Mouse (Mus musculus) hindbrain, postnatal 0 days (tissue): ENCODE data around the gene Tfap2c. TPM values are rescaled to one million over a fixed set of nuclear protein-coding genes. Genes with fewer than 3 reads are reported as not detected.

Experiments
- ATAC-seq: fragments of 200-750 bp; cut with Nextera tagmentation; 2 replicates; pipeline ENCODE4 v1.8.0; 2017; ENCODE audit warnings: mild to moderate bottlenecking, moderate TSS enrichment, moderate library complexity
- DNase-seq: peaks from one replicate; pipeline ENCODE4 v3.0.0-alpha.2; 2015; ENCODE audit warnings: low spot score
- H3K27ac ChIP-seq: fragments of 300-500 bp; sonication (generic); 2 replicates; pipeline ENCODE4 v1.5.1; 2014; ENCODE audit warnings: mild to moderate bottlenecking
- H3K27me3 ChIP-seq: fragments of 300-500 bp; sonication (generic); 2 replicates; pipeline ENCODE4 v1.6.1; 2014; ENCODE audit warnings: low read length, mixed read lengths; ENCODE audit not compliant: insufficient read depth
- H3K36me3 ChIP-seq: fragments of 300-500 bp; sonication (generic); 2 replicates; pipeline ENCODE4 v1.6.1; 2014; ENCODE audit warnings: low read length, mixed read lengths; ENCODE audit not compliant: insufficient read depth
- H3K4me1 ChIP-seq: fragments of 300-500 bp; sonication (generic); 2 replicates; pipeline ENCODE4 v1.6.1; 2014; ENCODE audit warnings: antibody characterized with exemption, low read length, mixed read lengths; ENCODE audit not compliant: insufficient read depth
- H3K4me2 ChIP-seq: fragments of 300-500 bp; sonication (generic); 2 replicates; pipeline ENCODE4 v1.6.1; 2014; ENCODE audit warnings: low read depth, mild to moderate bottlenecking, low read length, moderate library complexity, mixed read lengths
- H3K4me3 ChIP-seq: fragments of 300-500 bp; sonication (generic); 2 replicates; pipeline ENCODE4 v1.5.1; 2014; ENCODE audit warnings: low read length
- H3K9ac ChIP-seq: fragments of 300-500 bp; sonication (generic); replicated peaks from 2 replicates; pipeline ENCODE4 v1.6.1; 2014; ENCODE audit warnings: mild to moderate bottlenecking, low read length, moderate library complexity, mixed read lengths
- H3K9me3 ChIP-seq: fragments of 300-500 bp; sonication (generic); 2 replicates; pipeline ENCODE4 v1.6.1; 2016; ENCODE audit warnings: low read length, mixed read lengths
- CTCF ChIP-seq: IDR thresholded peaks from 2 replicates; pipeline ENCODE4 v1.5.1; 2016; ENCODE audit warnings: antibody characterized with exemption, control low read depth, low read depth
- WGBS: fragments of 180-500 bp; shearing (Covaris S2); extraction: QIAGEN DNeasy Blood & Tissue Kit; methylation state at CpG from one replicate; pipeline ENCODE4 v1.1.7; 2014; 5-methylcytosine and 5-hydroxymethylcytosine counted together
- polyA plus RNA-seq: library from polyadenylated mRNA; unstranded; fragments of >200 nt; fragmentation: Nextera tagmentation; extraction: Ambion mirVana; gene quantifications from 2 replicates; pipeline ENCODE4 v1.2.1, GENCODE M21; 2015
- total RNA-seq: library from RNA; depleted of rRNA; stranded (reverse); fragments of >200 nt; gene quantifications from 2 replicates; pipeline ENCODE4 v1.2.3, GENCODE M21; 2014

Gene Tfap2c
- total and polyA plus RNA-seq, 2 experiments from 2014 or later: 0.31 to 0.47 TPM

DNA sequence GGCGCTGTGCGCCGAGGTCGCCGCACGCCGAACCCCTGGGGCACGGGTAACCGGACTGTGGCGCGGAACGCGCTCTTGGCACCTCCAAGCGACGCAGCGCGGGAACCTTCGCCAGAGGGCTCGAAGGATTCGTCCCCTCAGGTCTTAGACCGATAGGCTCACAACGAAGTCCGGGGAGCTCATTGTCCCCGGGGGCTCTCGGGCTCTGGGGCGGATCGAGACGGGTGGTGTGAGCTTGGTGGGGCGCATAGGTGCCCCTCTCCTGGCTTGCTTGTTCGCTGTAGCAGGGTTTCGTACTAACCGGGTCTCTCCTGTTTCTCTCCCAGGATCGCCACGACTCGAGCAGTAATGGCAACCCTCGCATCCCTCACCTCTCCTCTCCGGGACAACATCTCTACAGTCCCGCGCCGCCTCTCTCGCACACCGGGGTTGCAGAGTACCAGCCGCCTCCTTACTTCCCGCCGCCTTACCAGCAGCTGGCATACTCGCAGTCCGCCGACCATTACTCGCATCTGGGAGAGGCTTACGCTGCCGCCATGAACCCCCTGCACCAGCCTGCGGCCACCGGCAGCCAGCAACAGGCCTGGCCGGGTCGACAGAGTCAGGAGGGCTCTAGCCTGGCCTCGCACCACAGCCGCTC, 1.8 kb downstream of the Tfap2c start:
- Histone ChIP-seq H3K27me3 (peaks cover 80% of the 10 kb centered on the region), H3K27ac (no peak overlapping the region), H3K9me3 (no peaks in the 10 kb centered on the region), H3K4me3 (peak overlapping the region; percentile 2; the same call in 1 of the 2 replicates), H3K36me3 (no peaks in the 10 kb centered on the region), H3K9ac (no peak overlapping the region), H3K4me1 (no peaks in the 10 kb centered on the region), H3K4me2 (0 out of 2 replicates have a peak overlapping the region, but pooled peaks have one; percentile 7)
- WGBS: under 1% methylated on average over 57 of the region's 57 CpGs
- no peak for DNase-seq
- no peak for TF ChIP-seq CTCF
- no peak for ATAC-seq

DNA sequence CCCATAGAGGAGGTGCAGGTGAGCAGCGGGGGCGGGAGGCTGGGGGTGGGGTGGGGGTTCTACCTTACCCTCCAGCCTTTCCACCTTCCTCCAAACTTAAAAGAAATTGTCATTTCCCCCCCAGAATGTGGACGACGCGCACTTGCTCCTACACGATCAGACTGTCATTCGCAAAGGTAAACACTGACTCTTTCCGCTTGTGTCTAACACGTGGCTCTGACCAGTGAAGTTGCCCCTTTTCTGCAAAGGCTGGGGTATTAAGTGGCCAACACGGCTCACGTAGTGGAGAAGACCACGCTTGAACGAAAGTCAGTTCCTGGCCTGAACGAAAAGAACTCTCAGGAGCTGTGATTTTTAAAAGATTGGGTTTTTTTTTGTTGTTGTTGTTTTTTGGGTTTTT, 2.5 kb downstream of the Tfap2c start:
- H3K27me3 ChIP-seq: peaks cover 82% of the 10 kb centered on the region
- H3K27ac ChIP-seq: no peak overlapping the region
- WGBS: 2% methylated on average over 14 of the region's 14 CpGs
- H3K4me2 ChIP-seq: no peak overlapping the region
- no peak overlapping the region for H3K9ac ChIP-seq
- no peak for TF ChIP-seq CTCF
- no peak for DNase-seq
- peak overlapping the region; percentile 2; the same call in 1 of the 2 replicates for H3K4me3 ChIP-seq
- no peak for ATAC-seq
- H3K9me3 ChIP-seq: no peaks in the 10 kb centered on the region
- H3K36me3 ChIP-seq: no peaks in the 10 kb centered on the region
- no peaks in the 10 kb centered on the region for H3K4me1 ChIP-seq

- no peak for ATAC-seq
- Histone ChIP-seq H3K36me3 (no peaks in the 10 kb centered on the region), H3K9me3 (no peaks in the 10 kb centered on the region), H3K4me2 (no peak overlapping the region), H3K4me1 (no peaks in the 10 kb centered on the region), H3K27ac (no peak overlapping the region), H3K27me3 (peaks cover 78% of the 10 kb centered on the region), H3K4me3 (no peak overlapping the region), H3K9ac (no peak overlapping the region)
- DNase-seq: no peak
- no peak for TF ChIP-seq CTCF
- WGBS: 4% methylated on average over 6 of the region's 6 CpGs
Observed at GRCm38 (mm10) chr2:172552666-172553065, 3.3 kb downstream of the Tfap2c start.

- WGBS: 62% methylated on average over 9 of the region's 9 CpGs
- H3K4me3 ChIP-seq: no peak overlapping the region
- H3K4me2 ChIP-seq: no peak overlapping the region
- H3K4me1 ChIP-seq: no peaks in the 10 kb centered on the region
- H3K27ac ChIP-seq: no peak overlapping the region
- no peak overlapping the region for H3K9ac ChIP-seq
- no peak for TF ChIP-seq CTCF
- H3K9me3 ChIP-seq: no peaks in the 10 kb centered on the region
- peaks cover 76% of the 10 kb centered on the region for H3K27me3 ChIP-seq
- ATAC-seq (no peak), DNase-seq (no peak)
- H3K36me3 ChIP-seq: no peaks in the 10 kb centered on the region
Observed at GRCm38 (mm10) chr2:172554211-172554610, 4.8 kb downstream of the Tfap2c start.

DNA sequence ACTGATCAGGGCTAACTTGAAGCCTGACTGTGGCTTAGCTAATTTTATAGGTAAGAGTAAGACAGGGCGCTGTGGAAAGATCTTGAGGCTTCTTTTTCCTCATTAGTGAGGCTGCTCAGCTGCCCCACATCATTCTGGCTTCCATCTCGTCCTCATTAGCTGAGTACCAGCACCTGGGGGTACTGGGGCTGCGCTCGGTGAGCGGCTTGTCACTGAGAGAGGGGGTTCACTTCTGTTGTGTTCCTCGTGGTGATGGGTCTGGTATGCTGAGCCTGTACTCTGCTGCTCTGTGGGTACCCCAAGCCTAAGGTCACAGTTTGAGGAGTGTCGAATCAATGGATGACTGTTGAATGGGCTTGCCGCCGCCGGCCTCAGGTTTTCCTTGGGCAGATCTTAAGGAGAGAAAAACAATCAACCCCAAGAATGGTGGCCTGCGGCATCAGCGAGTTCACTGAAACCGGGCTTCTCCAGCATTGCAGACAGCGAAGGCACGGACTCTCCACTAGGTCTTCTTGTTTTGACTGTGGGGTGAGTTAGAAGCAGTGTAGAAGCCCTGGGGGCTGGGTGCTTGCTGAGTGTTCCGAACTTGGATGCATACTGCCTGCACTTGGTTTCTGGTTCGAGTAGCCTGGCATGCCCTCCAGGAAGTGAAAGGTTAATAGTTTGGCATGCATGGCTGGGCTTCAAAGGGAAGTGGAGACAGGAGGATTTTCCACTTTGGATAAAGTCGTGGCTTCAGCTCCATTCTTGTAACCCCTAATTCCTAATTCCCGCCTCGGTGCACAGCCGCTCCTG, 9.5 kb downstream of the Tfap2c start:
- H3K27ac ChIP-seq: no peak overlapping the region
- DNase-seq (no peak), ATAC-seq (no peak)
- no peak for TF ChIP-seq CTCF
- WGBS: 31% methylated on average over 21 of the region's 21 CpGs
- H3K27me3 ChIP-seq: peaks cover 65% of the 10 kb centered on the region
- no peak overlapping the region for H3K4me2 ChIP-seq
- H3K9me3 ChIP-seq: no peaks in the 10 kb centered on the region
- no peak overlapping the region for H3K9ac ChIP-seq
- H3K4me3 ChIP-seq: no peak overlapping the region
- H3K36me3 ChIP-seq: no peaks in the 10 kb centered on the region
- no peaks in the 10 kb centered on the region for H3K4me1 ChIP-seq

GRCm38 (mm10) chr2:172561016-172561415, 11.6 kb downstream of the Tfap2c start:
- Histone ChIP-seq H3K4me2 (no peak overlapping the region), H3K27me3 (peaks cover 49% of the 10 kb centered on the region), H3K4me3 (no peak overlapping the region), H3K36me3 (no peaks in the 10 kb centered on the region), H3K9me3 (no peaks in the 10 kb centered on the region), H3K4me1 (no peaks in the 10 kb centered on the region), H3K27ac (no peak overlapping the region), H3K9ac (no peak overlapping the region)
- ATAC-seq (no peak), DNase-seq (no peak)
- no peak for TF ChIP-seq CTCF
- WGBS: 31% methylated on average over 10 of the region's 10 CpGs

GRCm38 (mm10) chr2:172567835-172568234, 18.4 kb downstream of the Tfap2c start:
- H3K9ac ChIP-seq: no peak overlapping the region
- no peaks in the 10 kb centered on the region for H3K4me1 ChIP-seq
- no peak for TF ChIP-seq CTCF
- no peak overlapping the region for H3K4me3 ChIP-seq
- H3K36me3 ChIP-seq: no peaks in the 10 kb centered on the region
- no peaks in the 10 kb centered on the region for H3K9me3 ChIP-seq
- 78% methylated on average over 9 of the region's 9 CpGs for WGBS
- no peak overlapping the region for H3K4me2 ChIP-seq
- H3K27me3 ChIP-seq: peaks cover under 1% of the 10 kb centered on the region; the same call in 1 of the 2 replicates
- ATAC-seq (no peak), DNase-seq (no peak)
- no peak overlapping the region for H3K27ac ChIP-seq
